Mouse (Mus musculus) embryonic facial prominence, embryonic 12.5 days (tissue): ENCODE results near the gene Heyl. TPM values are rescaled to one million over a fixed set of nuclear protein-coding genes. Genes with fewer than 3 reads are reported as not detected.
A peak's percentile ranks its signal among the peaks of the same experiment; 100 is the strongest.

ENCODE experiments used
- ATAC-seq: fragments of 200-750 bp; cut with Nextera tagmentation; 2 replicates; pipeline ENCODE4 v1.8.0; 2017; ENCODE audit not compliant: insufficient number of reproducible peaks, insufficient read depth, low FRiP score, low TSS enrichment
- H3K27ac ChIP-seq: fragments of 300-500 bp; sonication (generic); 2 replicates; pipeline ENCODE4 v1.5.1; 2016; ENCODE audit warnings: mild to moderate bottlenecking
- H3K27me3 ChIP-seq: fragments of 300-500 bp; sonication (generic); 2 replicates; pipeline ENCODE4 v1.6.1; 2016; ENCODE audit warnings: mild to moderate bottlenecking, moderate library complexity
- H3K36me3 ChIP-seq: fragments of 300-500 bp; sonication (generic); 2 replicates; pipeline ENCODE4 v1.6.1; 2016; ENCODE audit warnings: mild to moderate bottlenecking
- H3K4me1 ChIP-seq: fragments of 300-500 bp; sonication (generic); 2 replicates; pipeline ENCODE4 v1.6.1; 2016
- H3K4me2 ChIP-seq: fragments of 300-500 bp; sonication (generic); replicated peaks from 2 replicates; pipeline ENCODE4 v1.6.1; 2016; ENCODE audit warnings: mild to moderate bottlenecking, moderate library complexity
- H3K4me3 ChIP-seq: fragments of 300-500 bp; sonication (generic); 2 replicates; pipeline ENCODE4 v1.5.1; 2016; ENCODE audit warnings: mild to moderate bottlenecking
- H3K9ac ChIP-seq: fragments of 300-500 bp; sonication (generic); 2 replicates; pipeline ENCODE4 v1.6.1; 2016; ENCODE audit warnings: mild to moderate bottlenecking, moderate library complexity
- H3K9me3 ChIP-seq: fragments of 300-500 bp; sonication (generic); 2 replicates; pipeline ENCODE4 v1.6.1; 2016; ENCODE audit warnings: mild to moderate bottlenecking, moderate library complexity
- WGBS: fragments of 180-500 bp; shearing (Covaris S2); methylation state at CpG from one replicate; pipeline ENCODE4 v1.1.7; 2016; 5-methylcytosine and 5-hydroxymethylcytosine counted together
- polyA plus RNA-seq: library from polyadenylated mRNA; unstranded; fragments of >200 nt; fragmentation: Nextera tagmentation; extraction: Ambion mirVana; gene quantifications from 2 replicates; pipeline ENCODE4 v1.2.1, GENCODE M21; 2016

Gene Heyl
- polyA plus RNA-seq, 1 experiment from 2014 or later = 7.2 TPM

DNA sequence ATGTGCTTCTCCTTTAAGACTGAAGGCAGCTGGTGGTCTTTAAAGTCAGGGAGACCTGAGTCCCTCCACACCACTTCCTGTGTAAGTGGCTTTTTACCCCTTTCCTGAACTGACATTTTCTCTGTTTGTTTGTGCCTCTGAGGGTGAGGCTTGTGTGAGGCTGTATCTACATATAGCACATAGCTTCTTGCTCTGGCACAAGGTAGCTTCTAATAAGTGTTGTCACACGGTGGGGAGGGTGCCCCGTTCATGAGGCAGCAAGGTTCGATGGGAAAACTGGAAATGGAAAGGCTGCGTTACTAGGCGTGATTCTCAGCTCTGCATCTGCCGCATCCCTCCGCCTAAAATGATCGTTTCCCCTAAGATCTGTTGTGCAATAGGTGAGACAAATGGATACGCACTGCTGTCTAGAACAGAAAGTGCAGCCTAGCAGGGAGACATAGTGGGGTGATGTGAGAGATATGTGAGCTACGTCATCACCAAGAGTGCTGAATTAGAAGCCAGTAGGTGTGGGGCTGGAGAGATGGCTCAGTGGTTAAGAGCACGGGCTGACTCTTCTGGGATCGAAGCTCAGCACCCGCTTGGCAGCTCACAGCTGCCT lies 3.2 kb downstream of the Heyl start:
- H3K36me3 ChIP-seq = no peaks in the 10 kb centered on the region
- no peak overlapping the region for H3K4me3 ChIP-seq
- no peak overlapping the region for H3K9ac ChIP-seq
- no peak overlapping the region for H3K4me2 ChIP-seq
- H3K27ac ChIP-seq = no peak overlapping the region
- WGBS = 76% methylated on average over 13 of the region's 13 CpGs
- no peak for ATAC-seq
- H3K9me3 ChIP-seq = no peaks in the 10 kb centered on the region
- H3K27me3 ChIP-seq = peaks cover 35% of the 10 kb centered on the region
- H3K4me1 ChIP-seq = peaks cover 40% of the 10 kb centered on the region

DNA sequence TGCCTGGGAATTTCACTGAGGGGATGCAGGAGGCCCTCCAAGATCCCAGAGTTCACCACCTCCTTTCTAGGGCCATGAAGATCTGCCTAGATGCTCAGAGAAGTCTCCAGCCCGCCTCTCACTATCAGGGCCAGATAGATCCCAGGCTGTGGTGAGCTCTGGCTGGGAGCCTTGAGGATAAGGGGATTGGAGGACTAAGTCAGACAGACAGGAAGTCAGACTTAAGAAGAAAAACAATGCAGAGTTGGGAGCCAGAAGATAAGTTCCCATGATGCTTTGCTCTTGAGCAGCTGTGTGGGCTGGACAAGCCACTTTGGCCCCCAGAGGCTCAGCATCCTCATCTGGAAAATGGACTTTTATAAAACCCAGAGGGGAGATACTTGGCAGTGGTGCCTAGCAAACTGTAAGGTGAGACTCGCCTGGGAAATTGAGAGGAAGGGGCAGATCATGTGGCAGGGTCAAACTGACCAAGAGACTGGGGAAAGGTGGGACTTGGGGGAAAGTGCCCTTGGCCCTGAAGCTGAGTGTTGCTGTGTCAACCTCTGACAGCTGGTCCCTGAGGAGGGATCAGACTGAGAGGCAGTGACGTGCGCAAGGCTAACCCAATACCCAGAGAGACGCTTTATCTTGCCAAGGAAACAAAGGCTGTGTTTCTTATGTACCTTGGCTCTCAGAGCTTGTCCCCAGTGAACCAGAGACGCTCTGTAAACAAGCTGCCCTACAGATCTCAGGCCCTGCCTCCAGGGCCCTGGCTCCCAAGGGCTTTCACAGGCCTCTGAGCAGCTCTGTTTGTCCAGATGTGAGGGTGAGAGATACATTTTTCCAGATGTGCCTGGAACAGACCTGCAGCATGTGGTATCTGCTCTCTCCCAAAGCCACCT lies 4.3 kb downstream of the Heyl start:
- ATAC-seq = no peak
- no peak overlapping the region; the same call in 1 of the 2 replicates for H3K27ac ChIP-seq
- no peak overlapping the region for H3K4me2 ChIP-seq
- H3K9ac ChIP-seq = no peak overlapping the region
- 35% methylated on average over 6 of the region's 6 CpGs for WGBS
- no peaks in the 10 kb centered on the region for H3K36me3 ChIP-seq
- H3K4me1 ChIP-seq = peaks cover 40% of the 10 kb centered on the region
- no peak overlapping the region for H3K4me3 ChIP-seq
- no peaks in the 10 kb centered on the region for H3K9me3 ChIP-seq
- H3K27me3 ChIP-seq = peaks cover 29% of the 10 kb centered on the region

DNA sequence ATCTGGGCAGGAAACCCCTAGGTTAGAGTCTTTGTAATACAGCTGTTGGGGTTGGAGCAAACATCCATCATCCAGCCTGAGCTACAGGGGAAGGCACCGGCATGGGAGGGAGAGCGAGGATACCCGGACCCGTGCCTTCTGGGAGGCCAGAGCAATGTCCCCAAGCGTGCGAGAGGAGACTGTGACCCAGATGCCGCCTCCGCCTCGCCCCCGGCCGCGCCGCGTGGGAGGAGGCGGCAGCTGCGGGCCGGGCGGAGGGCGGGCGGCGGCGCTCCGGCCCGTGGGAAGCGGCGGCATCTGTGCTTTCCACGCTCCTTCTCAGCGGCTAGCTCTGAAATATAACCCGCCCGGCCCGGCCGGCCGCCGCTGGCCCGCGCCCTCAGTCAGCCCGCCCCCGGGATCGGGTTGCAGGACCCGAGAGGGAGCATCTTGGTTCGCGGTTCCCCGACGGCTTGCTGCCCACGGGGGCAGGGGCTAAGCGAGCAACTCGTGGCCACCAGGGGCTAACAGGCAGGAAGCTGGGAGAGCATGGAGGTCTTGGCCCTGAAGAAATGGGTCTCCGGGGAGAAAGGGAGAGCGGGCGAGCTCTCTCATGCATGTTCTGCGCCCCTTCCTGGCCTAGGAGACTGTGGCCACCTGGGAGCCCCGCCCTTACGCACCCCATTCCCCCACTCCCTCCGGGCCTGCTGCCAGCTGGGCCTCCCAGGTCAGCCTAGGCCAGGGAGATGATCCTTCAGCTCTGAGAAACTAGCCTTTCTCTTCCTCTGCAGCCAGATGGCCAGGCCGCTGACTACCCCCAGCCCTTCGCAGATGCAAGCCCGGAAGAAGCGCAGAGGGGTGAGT lies 6.2 kb downstream of the Heyl start:
- no peaks in the 10 kb centered on the region for H3K9me3 ChIP-seq
- no peaks in the 10 kb centered on the region for H3K36me3 ChIP-seq
- H3K4me3 ChIP-seq = peak overlapping the region; percentile 26
- H3K4me1 ChIP-seq = peaks cover 32% of the 10 kb centered on the region
- ATAC-seq = peak; percentile 53; the same call in 1 of the 2 replicates
- H3K9ac ChIP-seq = peak overlapping the region; percentile 47
- 3% methylated on average over 54 of the region's 58 CpGs for WGBS
- peak overlapping the region; percentile 65 for H3K27ac ChIP-seq
- peaks cover 10% of the 10 kb centered on the region for H3K27me3 ChIP-seq
- peak overlapping the region; percentile 59 for H3K4me2 ChIP-seq

DNA sequence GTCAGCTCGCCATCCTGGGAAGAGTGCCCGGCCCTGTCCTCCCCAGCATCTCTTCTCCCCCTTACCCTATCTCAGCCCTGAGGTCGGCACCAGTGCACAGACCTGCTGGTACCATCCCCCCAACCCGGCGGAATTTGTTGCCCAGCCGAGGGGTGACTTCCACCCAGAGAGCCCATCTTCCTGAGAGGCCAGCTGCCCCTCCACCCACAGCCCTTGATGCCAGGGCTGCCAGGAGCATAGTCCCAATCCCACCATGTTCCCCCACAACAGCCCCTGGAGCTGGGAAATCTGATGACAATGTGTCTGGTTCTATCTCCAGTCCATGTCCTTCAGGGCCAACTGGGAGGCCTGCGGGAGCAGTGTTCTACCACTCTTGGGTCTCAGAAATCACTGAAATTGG lies 12.9 kb downstream of the Heyl start:
- H3K4me2 ChIP-seq = no peak overlapping the region
- H3K4me1 ChIP-seq = peaks cover 9% of the 10 kb centered on the region
- no peak for ATAC-seq
- no peak overlapping the region for H3K4me3 ChIP-seq
- peak overlapping the region; percentile 33; the same call in 1 of the 2 replicates for H3K27ac ChIP-seq
- H3K36me3 ChIP-seq = no peaks in the 10 kb centered on the region
- H3K9ac ChIP-seq = no peak overlapping the region
- H3K27me3 ChIP-seq = no peaks in the 10 kb centered on the region
- 82% methylated on average over 7 of the region's 7 CpGs for WGBS
- no peaks in the 10 kb centered on the region for H3K9me3 ChIP-seq

DNA sequence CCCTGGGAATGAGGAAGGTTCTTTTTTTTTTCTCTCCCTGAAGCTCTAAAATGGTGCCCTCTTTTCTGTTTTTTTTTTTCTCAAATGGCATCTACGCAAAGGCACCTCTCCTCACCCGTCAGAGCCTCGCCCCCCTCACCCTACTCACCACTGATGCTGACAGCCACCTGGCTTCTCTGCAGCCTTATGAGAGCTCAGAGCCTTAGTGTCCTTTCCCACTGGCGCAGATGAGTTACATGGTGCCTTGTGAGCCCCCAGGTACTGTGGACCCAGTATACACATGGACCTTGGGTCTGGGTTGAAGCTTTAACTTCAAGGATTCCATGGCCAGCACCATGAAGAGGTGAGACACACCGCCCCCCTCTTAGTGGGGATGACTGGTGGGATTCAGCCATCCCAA lies 13.3 kb downstream of the Heyl start:
- Histone ChIP-seq H3K27ac (no peak overlapping the region), H3K27me3 (no peaks in the 10 kb centered on the region), H3K9me3 (no peaks in the 10 kb centered on the region), H3K36me3 (no peaks in the 10 kb centered on the region), H3K9ac (no peak overlapping the region), H3K4me1 (peaks cover 9% of the 10 kb centered on the region), H3K4me2 (no peak overlapping the region), H3K4me3 (no peak overlapping the region)
- ATAC-seq = no peak
- 90% methylated on average over 5 of the region's 5 CpGs for WGBS

DNA sequence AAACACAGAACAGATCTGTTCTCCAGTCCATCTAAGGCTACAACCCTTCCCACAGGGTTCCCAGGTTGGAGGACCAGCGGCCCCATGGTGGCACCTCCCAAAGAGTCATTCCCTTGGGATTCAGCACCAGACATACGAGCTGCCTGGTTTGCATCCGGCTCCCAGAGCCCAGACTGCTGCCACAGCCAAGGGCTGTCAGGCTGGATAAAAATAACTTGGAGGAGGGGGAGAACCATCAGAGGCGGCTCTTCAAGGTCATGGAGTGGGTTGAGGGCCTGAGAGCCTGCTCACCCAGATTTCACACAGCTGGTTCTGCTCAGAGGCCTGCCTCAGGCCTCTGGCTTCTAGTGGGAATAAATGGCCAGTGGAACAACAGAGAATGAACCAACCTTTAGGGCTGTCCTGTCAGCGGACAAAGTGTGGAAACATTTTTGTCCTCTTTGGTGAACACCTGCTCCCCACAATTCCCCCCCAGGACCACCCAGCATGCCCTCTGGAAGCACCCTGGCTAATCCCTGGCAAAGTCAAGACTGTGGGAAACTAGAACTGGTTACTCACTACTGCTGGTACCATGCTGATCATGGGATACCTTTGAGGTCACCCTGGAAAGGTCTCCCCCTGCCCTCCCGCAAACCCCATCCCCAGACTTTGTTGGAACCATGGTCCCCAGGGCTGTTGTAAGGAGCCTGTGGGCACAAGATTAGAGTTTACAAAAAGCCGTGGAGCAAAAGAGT lies 14.0 kb downstream of the Heyl start:
- no peak overlapping the region for H3K4me2 ChIP-seq
- WGBS = 37% methylated on average over 7 of the region's 7 CpGs
- ATAC-seq = no peak
- H3K9me3 ChIP-seq = no peaks in the 10 kb centered on the region
- H3K36me3 ChIP-seq = no peaks in the 10 kb centered on the region
- no peak overlapping the region for H3K4me3 ChIP-seq
- no peaks in the 10 kb centered on the region for H3K27me3 ChIP-seq
- H3K27ac ChIP-seq = no peak overlapping the region
- peaks cover 9% of the 10 kb centered on the region for H3K4me1 ChIP-seq
- H3K9ac ChIP-seq = 0 out of 2 replicates have a peak overlapping the region, but pooled peaks have one; percentile 7

DNA sequence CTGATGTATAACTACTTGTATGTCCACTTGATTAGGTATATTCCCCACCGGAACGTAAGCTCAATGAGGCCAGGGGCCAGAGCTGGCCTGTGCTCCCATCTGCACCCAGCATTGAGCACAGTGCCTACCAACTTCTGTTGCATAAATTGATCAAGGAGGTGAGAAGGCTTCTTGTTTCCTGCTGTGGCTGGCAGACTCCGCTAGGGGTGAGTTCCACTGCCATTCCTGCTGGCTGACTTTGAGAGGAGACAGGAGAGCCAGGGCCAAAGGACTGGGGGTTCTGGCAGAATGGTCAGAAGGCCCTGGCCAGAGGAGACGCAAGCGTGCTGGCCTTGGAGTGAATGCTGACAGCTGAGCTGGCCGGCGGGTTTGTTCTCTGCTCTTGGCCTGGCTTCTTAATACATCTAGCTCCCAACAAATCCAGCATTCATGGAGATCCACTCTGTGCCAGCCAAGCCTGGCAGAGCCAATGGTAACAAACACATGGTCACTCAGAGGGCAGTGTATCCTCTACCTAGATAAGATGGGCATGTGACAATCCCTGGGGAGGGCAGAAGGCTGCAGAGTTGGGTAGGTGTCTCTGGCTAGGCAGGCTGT lies 15.7 kb downstream of the Heyl start:
- Histone ChIP-seq H3K9me3 (no peaks in the 10 kb centered on the region), H3K4me2 (no peak overlapping the region), H3K4me1 (peaks cover 9% of the 10 kb centered on the region), H3K36me3 (no peaks in the 10 kb centered on the region), H3K27ac (no peak overlapping the region), H3K4me3 (no peak overlapping the region), H3K27me3 (no peaks in the 10 kb centered on the region), H3K9ac (no peak overlapping the region)
- no peak for ATAC-seq
- 76% methylated on average over 7 of the region's 7 CpGs for WGBS

DNA sequence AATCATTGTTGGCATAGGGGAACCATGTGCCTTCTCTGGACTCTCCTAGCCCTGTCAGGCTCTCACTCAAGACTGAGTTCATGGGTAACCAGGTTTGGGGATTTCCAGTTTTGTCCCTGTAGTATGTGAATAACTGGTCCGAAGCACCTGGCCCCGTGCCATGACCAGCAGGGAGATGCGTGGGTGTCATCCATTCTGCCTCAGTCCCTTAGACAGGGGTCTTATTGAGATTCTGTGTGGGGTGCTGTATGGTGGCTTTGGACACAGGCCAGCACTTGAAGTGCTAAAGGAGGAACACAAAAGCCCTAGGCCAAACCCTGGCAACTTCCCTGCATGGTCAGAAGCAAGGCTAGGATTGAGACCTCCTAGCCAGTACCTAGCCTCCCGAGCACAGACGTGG lies 18.9 kb downstream of the Heyl start:
- Histone ChIP-seq H3K4me2 (no peak overlapping the region), H3K27me3 (no peaks in the 10 kb centered on the region), H3K27ac (no peak overlapping the region), H3K4me3 (no peak overlapping the region), H3K4me1 (peaks cover 6% of the 10 kb centered on the region), H3K36me3 (no peaks in the 10 kb centered on the region), H3K9ac (no peak overlapping the region), H3K9me3 (no peaks in the 10 kb centered on the region)
- no peak for ATAC-seq
- 92% methylated on average over 5 of the region's 5 CpGs for WGBS

DNA sequence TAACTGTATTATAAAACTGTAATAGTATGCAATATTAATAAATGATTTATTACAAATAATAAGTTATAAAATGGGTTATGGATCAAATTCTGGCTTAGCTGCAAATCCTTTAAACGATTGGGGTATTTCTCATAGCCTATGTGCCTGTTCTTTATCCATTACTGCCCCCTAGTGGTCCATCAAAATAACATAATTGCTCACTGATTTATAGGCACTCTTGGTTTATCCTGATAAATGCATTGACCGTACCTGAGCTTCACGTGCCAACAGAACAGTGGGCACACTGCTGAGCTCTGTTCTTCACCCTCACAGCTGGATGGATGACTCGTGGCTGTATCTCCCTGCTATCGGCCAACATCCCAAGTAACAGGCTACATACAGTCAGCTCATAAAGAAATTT lies 21.3 kb downstream of the Heyl start:
- no peak overlapping the region for H3K4me2 ChIP-seq
- no peaks in the 10 kb centered on the region for H3K36me3 ChIP-seq
- no peaks in the 10 kb centered on the region for H3K27me3 ChIP-seq
- no peak overlapping the region for H3K27ac ChIP-seq
- 22% methylated on average over 5 of the region's 5 CpGs for WGBS
- no peaks in the 10 kb centered on the region for H3K9me3 ChIP-seq
- ATAC-seq = no peak
- no peak overlapping the region for H3K9ac ChIP-seq
- no peaks in the 10 kb centered on the region for H3K4me1 ChIP-seq
- H3K4me3 ChIP-seq = no peak overlapping the region

DNA sequence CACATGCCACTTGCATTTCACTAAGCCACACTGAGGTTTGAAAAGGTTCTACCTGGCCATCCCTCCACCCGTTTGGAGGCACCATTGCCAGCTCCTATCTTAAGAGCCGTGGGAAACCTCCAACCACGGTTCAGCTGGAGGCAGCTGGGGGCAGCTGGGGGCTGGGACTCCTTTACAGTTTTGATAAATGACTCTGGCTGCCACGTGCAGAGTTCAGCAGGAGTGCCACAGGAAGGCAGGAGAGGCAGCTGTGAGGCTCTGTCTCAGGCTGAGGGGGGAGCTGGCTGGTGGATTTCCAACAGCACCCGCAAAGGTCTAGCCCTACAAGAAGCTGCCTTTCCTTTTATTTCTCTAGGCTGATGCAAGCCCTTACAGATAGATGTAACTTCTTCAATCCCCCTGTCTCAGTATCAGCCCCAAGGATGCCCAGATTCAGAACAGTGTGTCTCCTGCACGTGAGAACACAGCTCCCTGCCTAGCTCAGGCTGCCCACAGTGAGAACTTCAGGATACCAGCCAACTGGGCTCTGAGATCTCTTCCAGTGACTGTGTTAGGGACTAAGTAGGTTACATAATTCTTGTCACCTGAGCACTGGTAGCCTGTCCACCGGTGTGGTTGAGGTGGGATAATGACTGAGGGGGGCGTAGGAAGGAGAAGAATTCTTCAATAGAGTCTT lies 26.9 kb downstream of the Heyl start:
- no peaks in the 10 kb centered on the region for H3K27me3 ChIP-seq
- no peak overlapping the region for H3K4me3 ChIP-seq
- no peak for ATAC-seq
- no peaks in the 10 kb centered on the region for H3K36me3 ChIP-seq
- no peak overlapping the region for H3K9ac ChIP-seq
- WGBS = 41% methylated on average over 8 of the region's 8 CpGs
- H3K4me1 ChIP-seq = peaks cover 6% of the 10 kb centered on the region; the same call in 1 of the 2 replicates
- no peak overlapping the region for H3K4me2 ChIP-seq
- H3K9me3 ChIP-seq = no peaks in the 10 kb centered on the region
- no peak overlapping the region for H3K27ac ChIP-seq
